Mouse (Mus musculus) liver, embryonic 14.5 days (tissue): ENCODE results near the gene Gfra1. TPM values are rescaled to one million over a fixed set of nuclear protein-coding genes. Genes with fewer than 3 reads are reported as not detected.

ENCODE experiments used
- ATAC-seq: fragments of 200-750 bp; cut with Nextera tagmentation; 2 replicates; pipeline ENCODE4 v1.8.0; 2017; ENCODE audit warnings: moderate number of reproducible peaks, mild to moderate bottlenecking, moderate library complexity; ENCODE audit not compliant: insufficient read depth
- DNase-seq, 3 experiments: peaks; one replicate each; pipeline ENCODE4 v3.0.0-alpha.2; 2012 to 2013; ENCODE audit warnings: low read depth in 3 of 3, low spot score in 3 of 3
- H3K27ac ChIP-seq: fragments of 300-500 bp; sonication (generic); 2 replicates; pipeline ENCODE4 v1.5.1; 2014; ENCODE audit warnings: moderate library complexity, mild to moderate bottlenecking, control low read depth, inconsistent platforms
- H3K27me3 ChIP-seq: fragments of 300-500 bp; sonication (generic); 2 replicates; pipeline ENCODE4 v1.6.1; 2014; ENCODE audit warnings: mild to moderate bottlenecking, low read length, moderate library complexity; ENCODE audit not compliant: control insufficient read depth, insufficient read depth
- H3K36me3 ChIP-seq: fragments of 300-500 bp; sonication (generic); replicated peaks from 2 replicates; pipeline ENCODE4 v1.6.1; 2014; ENCODE audit warnings: low read depth; ENCODE audit not compliant: control insufficient read depth, insufficient read depth
- H3K4me1 ChIP-seq, 2 experiments: fragments of 200-500 bp in 1 of 2; fragments of 300-500 bp in 1 of 2; sonication (generic) in 1 of 2; replicated peaks; 2 replicates each; pipeline ENCODE4 v1.6.1; 2012 to 2014; ENCODE audit warnings: antibody characterized with exemption in 1 of 2, inconsistent platforms in 1 of 2, low read length in 1 of 2; ENCODE audit not compliant: control insufficient read depth in 2 of 2, insufficient read depth in 2 of 2
- H3K4me2 ChIP-seq: fragments of 300-500 bp; sonication (generic); 2 replicates; pipeline ENCODE4 v1.6.1; 2014; ENCODE audit warnings: low read depth, mild to moderate bottlenecking, control low read depth, moderate library complexity
- H3K4me3 ChIP-seq, 2 experiments: fragments of 200-500 bp in 1 of 2; fragments of 300-500 bp in 1 of 2; sonication (generic) in 1 of 2; 2 replicates each; pipeline ENCODE4 v1.5.1; 2012 to 2014; ENCODE audit warnings: low read depth in 2 of 2, low read length in 2 of 2, mild to moderate bottlenecking in 2 of 2, control low read depth in 1 of 2, inconsistent platforms in 1 of 2, moderate library complexity in 1 of 2; ENCODE audit not compliant: insufficient read depth in 1 of 2
- H3K9ac ChIP-seq: fragments of 300-500 bp; sonication (generic); replicated peaks from 2 replicates; pipeline ENCODE4 v1.6.1; 2014; ENCODE audit warnings: mild to moderate bottlenecking, control low read depth, moderate library complexity
- H3K9me3 ChIP-seq: fragments of 300-500 bp; sonication (generic); 2 replicates; pipeline ENCODE4 v1.6.1; 2016; ENCODE audit warnings: low read length, mixed read lengths; ENCODE audit not compliant: control insufficient read depth
- CTCF ChIP-seq: IDR thresholded peaks from 2 replicates; pipeline ENCODE4 v1.5.1; 2016; ENCODE audit warnings: antibody characterized with exemption, low read depth, control low read depth
- EP300 ChIP-seq: IDR thresholded peaks from 2 replicates; pipeline ENCODE4 v1.6.1; 2016; ENCODE audit warnings: antibody characterized with exemption, low read depth
- WGBS: fragments of 180-500 bp; shearing (Covaris S2); extraction: QIAGEN DNeasy Blood & Tissue Kit; methylation state at CpG from one replicate; pipeline ENCODE4 v1.1.7; 2014; ENCODE audit not compliant: insufficient replicate concordance; 5-methylcytosine and 5-hydroxymethylcytosine counted together
- polyA plus RNA-seq, 2 experiments: library from polyadenylated mRNA; depleted of rRNA in 1 of 2; stranded (reverse) in 1 of 2; unstranded in 1 of 2; fragments of >200 nt; fragmentation: Nextera tagmentation in 1 of 2; extraction: Ambion mirVana in 1 of 2; gene quantifications; 2 replicates each; pipeline versions ENCODE4 v1.2.1 to v1.2.3; 2012 to 2014

Gfra1 gene
- polyA plus RNA-seq, 2 experiments = 2.7 to 3.8 TPM

- Histone ChIP-seq H3K27ac (no peak overlapping the region), H3K9me3 (no peaks in the 10 kb centered on the region), H3K4me1 (no peaks in the 10 kb centered on the region), H3K4me3 (no peak overlapping the region), H3K9ac (no peak overlapping the region), H3K36me3 (no peaks in the 10 kb centered on the region), H3K4me2 (no peak overlapping the region), H3K27me3 (no peaks in the 10 kb centered on the region)
- ATAC-seq (no peak), DNase-seq (no peak)
- 86% methylated on average over 2 of the region's 2 CpGs for WGBS
- TF ChIP-seq EP300 (no peak), CTCF (no peak)
These were observed 196.5 kb downstream of the Gfra1 start for GRCm38 (mm10) chr19:58259250-58259649.

DNA sequence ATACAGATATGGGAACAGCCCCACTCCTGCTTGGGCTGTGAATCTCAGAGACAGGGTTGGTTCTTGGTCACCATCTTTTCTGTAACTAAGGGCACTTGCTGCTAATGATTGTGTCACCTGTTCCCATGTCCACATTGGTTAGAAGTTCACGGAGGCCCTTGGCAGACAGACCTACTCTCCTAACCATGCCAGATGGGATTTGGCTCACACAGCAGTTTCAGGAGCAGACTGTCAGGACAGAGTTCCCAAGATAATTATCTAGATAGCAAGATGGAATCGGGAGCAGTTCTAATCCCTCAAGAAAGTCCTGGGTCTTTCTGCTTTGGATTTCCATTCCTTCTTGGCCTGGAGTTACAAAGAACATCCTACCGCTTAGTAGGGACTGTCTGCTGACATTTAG is 199.2 kb downstream of the Gfra1 start:
- H3K4me1 ChIP-seq = no peaks in the 10 kb centered on the region
- H3K9ac ChIP-seq = no peak overlapping the region
- ATAC-seq = no peak
- TF ChIP-seq EP300 = no peak
- no peak for TF ChIP-seq CTCF
- H3K36me3 ChIP-seq = no peaks in the 10 kb centered on the region
- H3K27ac ChIP-seq = no peak overlapping the region
- H3K4me2 ChIP-seq = no peak overlapping the region
- H3K9me3 ChIP-seq = no peaks in the 10 kb centered on the region
- no peak overlapping the region for H3K4me3 ChIP-seq
- WGBS = 67% methylated on average over 3 of the region's 3 CpGs
- no peaks in the 10 kb centered on the region for H3K27me3 ChIP-seq
- no peak for DNase-seq

- Histone ChIP-seq H3K27me3 (no peaks in the 10 kb centered on the region), H3K4me1 (no peaks in the 10 kb centered on the region), H3K9me3 (no peaks in the 10 kb centered on the region), H3K9ac (no peak overlapping the region), H3K4me2 (no peak overlapping the region), H3K4me3 (no peak overlapping the region), H3K36me3 (no peaks in the 10 kb centered on the region), H3K27ac (no peak overlapping the region)
- no peak for ATAC-seq
- WGBS = 55% methylated on average over 7 of the region's 7 CpGs
- DNase-seq = no peak
- TF ChIP-seq EP300 (no peak), CTCF (no peak)
These were observed 200.3 kb downstream of the Gfra1 start for GRCm38 (mm10) chr19:58255394-58255793.

DNA sequence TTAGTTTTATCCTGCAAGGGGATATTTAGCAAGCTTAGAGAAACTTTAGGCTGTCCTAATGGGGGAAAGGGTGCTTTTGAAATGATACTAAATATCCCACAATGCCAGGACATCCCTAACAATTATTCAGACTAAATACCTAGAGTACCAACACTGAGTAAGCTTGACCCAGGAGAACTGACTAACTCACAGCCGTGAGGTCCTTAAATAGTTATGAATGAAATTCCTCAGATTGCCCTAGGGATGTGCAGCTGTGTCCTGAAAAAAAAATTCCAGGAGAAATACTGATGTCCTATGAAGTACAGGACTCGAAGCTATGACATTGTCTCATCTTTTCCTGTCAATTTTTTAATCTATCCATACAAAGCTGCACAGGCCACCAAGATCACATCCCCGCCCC is 201.5 kb downstream of the Gfra1 start:
- WGBS = 46% methylated on average over 3 of the region's 3 CpGs
- Histone ChIP-seq H3K9ac (no peak overlapping the region), H3K27ac (no peak overlapping the region), H3K36me3 (no peaks in the 10 kb centered on the region), H3K4me2 (no peak overlapping the region), H3K4me1 (no peaks in the 10 kb centered on the region), H3K27me3 (no peaks in the 10 kb centered on the region), H3K4me3 (no peak overlapping the region), H3K9me3 (no peaks in the 10 kb centered on the region)
- DNase-seq = no peak
- TF ChIP-seq CTCF = no peak
- TF ChIP-seq EP300 = no peak
- no peak for ATAC-seq

DNA sequence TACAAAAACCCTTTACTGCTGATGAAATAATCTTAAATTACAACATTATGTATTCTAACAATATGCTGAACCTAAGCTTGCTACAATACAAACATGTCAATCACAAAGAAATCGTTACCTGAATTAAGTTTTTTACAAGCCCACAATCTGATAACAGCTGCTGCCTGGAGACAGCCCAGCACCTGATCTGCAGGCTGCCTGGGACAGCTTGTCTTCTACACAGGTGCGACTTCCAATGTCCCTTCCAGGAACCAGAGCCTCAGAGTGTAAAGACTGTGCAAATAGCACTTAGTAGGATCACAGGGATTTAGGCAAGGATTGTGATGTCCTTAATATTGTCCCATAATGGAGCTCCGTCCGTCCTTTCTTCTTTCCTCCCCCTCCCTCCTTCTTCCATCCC is 204.0 kb downstream of the Gfra1 start:
- DNase-seq = no peak
- no peak overlapping the region for H3K4me3 ChIP-seq
- H3K4me2 ChIP-seq = no peak overlapping the region
- H3K9me3 ChIP-seq = no peaks in the 10 kb centered on the region
- no peaks in the 10 kb centered on the region for H3K4me1 ChIP-seq
- no peaks in the 10 kb centered on the region for H3K36me3 ChIP-seq
- 66% methylated on average over 4 of the region's 4 CpGs for WGBS
- H3K9ac ChIP-seq = no peak overlapping the region
- no peak for ATAC-seq
- no peaks in the 10 kb centered on the region for H3K27me3 ChIP-seq
- H3K27ac ChIP-seq = no peak overlapping the region
- no peak for TF ChIP-seq CTCF
- TF ChIP-seq EP300 = no peak
